Mouse (Mus musculus) heart, adult 2 months (tissue): ENCODE data around the gene 4930453N24Rik.

ENCODE experiments used
- CTCF ChIP-seq: fragments of 200-600 bp; IDR thresholded peaks from 2 replicates; pipeline ENCODE4 v1.8.1; 2022; ENCODE audit warnings: antibody characterized with exemption, mild to moderate bottlenecking, moderate library complexity
- EP300 ChIP-seq: fragments of 200-500 bp; IDR thresholded peaks from 2 replicates; pipeline ENCODE4 v1.6.1; 2011; ENCODE audit warnings: low read depth, low read length, control low read depth; ENCODE audit not compliant: insufficient read depth
- POLR2A ChIP-seq: fragments of 200-500 bp; IDR thresholded peaks from 2 replicates; pipeline ENCODE4 v1.6.1; 2011; ENCODE audit warnings: mild to moderate bottlenecking, low read depth, low read length, control low read depth; ENCODE audit not compliant: insufficient read depth

DNA sequence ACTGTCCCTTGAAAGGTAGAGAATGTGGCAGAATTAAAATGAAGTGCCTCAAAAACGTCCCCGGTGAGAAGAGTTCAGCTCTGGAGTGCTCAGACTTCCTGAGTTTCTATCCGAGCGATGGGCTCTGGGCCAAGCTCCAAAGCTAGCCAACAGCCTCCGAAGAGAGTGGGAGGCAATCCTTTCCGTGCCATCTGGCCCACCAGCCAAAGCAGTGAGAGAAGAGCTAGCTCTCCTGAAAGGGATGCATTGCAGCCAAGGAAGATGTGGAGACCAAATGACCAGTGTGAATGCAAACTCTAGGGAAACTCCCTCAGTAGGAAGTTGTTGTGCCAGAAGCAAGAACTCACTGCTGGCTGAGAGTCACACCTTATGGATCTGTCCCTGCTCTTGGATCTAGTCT is 59.1 kb downstream of the 4930453N24Rik start:
- TF ChIP-seq CTCF (no peak), POLR2A (no peak), EP300 (no peak)
